Mouse (Mus musculus) megakaryocyte, adult 5-6 weeks (primary cell): ENCODE measurements around the gene Trip6. TPM values are rescaled to one million over a fixed set of nuclear protein-coding genes. Genes with fewer than 3 reads are reported as not detected.
A peak's percentile ranks its signal among the peaks of the same experiment; 100 is the strongest.

Experiments used
- ATAC-seq: 2 replicates; pipeline ENCODE4 v1.8.0; 2016; ENCODE audit warnings: mild to moderate bottlenecking, inconsistent platforms; ENCODE audit not compliant: poor library complexity, severe bottlenecking
- total RNA-seq, 2 experiments: library from RNA; stranded (forward) in 1 of 2; stranded (reverse) in 1 of 2; fragments of 153-499, 151-499 nt in 1 of 2; fragments of 221-1000, 200-1000 nt in 1 of 2; gene quantifications; 2 replicates each; pipeline versions ENCODE4 v1.2.3 to v1.2.4; 2015 to 2017

The Trip6 gene
- total RNA-seq, 2 experiments from 2014 or later, result 2.1 to 4.1 TPM

GRCm38 (mm10) chr5:137277360-137278342 is 36.6 kb downstream of the Trip6 start:
- no peak; the same call in 1 of the 2 replicates for ATAC-seq

DNA sequence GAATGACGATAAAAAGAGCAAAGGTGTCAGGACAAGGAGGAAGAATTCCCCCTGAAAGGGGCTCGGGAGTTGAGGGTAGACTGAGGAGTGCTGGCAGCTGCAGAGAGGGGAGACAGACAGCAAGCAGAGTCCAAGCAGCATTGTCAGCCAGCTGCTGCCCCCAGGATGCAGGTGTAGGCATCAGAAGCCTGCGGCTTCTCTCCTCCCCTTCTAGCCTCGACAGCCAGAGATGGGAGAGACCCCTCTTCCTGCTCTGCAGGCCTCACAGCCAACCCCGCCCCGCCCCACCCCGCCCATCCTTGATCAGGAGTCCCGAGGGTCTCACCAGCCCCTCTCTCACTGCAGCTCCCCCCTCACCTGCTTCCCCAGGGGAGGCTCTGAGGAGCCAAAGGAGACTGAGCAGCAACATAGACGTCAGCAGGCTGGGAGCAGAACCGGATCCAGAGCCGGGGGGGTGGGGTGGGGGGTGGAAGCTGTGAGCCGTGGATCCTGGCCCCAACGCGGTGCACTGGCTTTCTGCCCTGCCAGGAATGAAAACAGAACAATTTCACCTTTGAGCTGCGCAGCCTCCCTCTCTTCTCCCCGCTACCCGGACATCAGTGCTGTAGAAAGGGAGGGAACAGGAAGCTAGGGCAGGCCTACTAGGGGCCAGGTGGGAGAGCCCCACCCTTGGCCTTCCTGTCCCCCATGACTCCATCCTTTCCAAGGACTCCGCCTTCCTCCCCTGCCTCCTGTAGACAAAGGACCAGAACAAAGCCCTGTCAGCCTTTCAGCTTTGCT is 45.9 kb downstream of the Trip6 start:
- ATAC-seq, result no peak

DNA sequence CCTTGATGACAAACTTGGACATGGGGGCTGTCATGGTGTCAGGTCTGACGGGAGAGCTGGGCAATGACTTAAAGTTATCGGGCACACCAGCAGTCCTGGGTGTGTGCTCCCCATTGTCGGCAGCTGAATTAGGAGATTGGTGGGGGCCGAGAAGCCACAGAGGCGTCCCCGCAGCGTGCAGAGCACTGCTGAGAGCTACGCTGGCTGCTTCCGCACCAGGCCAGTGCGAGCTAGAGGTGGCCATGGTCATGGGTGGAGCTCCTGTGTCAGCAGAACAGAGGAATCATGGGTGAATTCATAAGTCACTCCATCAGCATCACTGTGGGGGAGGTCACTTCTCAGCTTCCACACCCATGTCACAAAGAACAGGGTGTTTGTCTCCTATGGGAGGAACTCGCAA is 49.4 kb downstream of the Trip6 start:
- ATAC-seq, result peak; percentile 45

DNA sequence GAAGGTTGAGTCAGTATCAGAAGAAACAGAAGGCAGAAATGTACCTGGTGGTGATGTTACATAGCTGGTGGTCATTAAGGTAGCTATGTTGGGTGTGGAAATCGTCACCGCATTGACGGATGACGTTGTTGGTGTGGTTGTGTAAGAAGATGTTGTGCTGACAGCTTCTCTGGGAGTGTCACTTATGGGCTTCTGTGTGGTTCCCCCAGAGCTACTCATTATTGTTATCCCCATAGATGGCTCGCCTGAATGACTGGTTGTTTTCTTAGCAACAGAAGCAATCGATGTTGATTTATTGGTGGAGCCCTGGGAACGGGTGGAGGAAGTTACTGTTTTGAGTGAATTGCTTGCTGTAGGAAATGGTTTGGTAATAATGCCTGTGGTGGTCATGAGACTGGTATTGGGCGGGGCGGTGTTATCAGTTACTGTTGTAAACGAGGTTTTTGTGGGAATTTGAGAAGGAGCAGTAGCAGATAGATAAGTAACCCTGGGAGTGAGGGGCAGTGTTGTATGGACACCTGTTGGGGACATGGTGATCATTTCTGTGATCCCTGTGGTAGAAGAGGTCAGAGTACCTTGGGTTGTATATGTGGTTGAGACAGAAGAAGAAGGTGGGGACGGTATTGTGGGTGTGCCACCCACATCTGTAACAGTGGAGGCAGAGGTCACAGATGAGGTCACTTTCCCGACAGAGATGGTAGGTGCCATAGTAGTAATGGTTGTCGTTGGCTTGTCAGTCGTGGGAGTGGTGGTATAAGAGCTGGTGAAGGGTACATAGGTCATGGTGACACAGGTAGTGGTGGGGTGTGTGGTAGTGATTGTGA is 50.1 kb downstream of the Trip6 start:
- ATAC-seq, result peak; percentile 76

Other genes with a start within 250 kb of the Trip6 start
- gene Serpine1, start 242.1 kb downstream of the Trip6 start, total RNA-seq (2015), result not detected in 2 replicates
- not detected in 2 replicates for gene Serpine1, start 242.1 kb downstream of the Trip6 start, total RNA-seq (2017)
- 12.4 and 13.5 TPM in 2 replicates for gene Trim56, start 198.2 kb downstream of the Trip6 start, total RNA-seq (2015)
- 28.7 and 32.4 TPM in 2 replicates for gene Trim56, start 198.2 kb downstream of the Trip6 start, total RNA-seq (2017)
- not detected in 2 replicates for gene Muc3, start 165.1 kb downstream of the Trip6 start, total RNA-seq (2015)
- gene Muc3, start 165.1 kb downstream of the Trip6 start, total RNA-seq (2017), result not detected in 2 replicates
- gene Muc3a, start 102.0 kb downstream of the Trip6 start, total RNA-seq (2015), result 0.87 and 1.4 TPM in 2 replicates
- gene Muc3a, start 102.0 kb downstream of the Trip6 start, total RNA-seq (2017), result 0.08 and 0.29 TPM in 2 replicates
- gene Ache, start 26.9 kb downstream of the Trip6 start, total RNA-seq (2015), result 0.09 and 0.50 TPM in 2 replicates
- 0.07 and 0.08 TPM in 2 replicates for gene Ache, start 26.9 kb downstream of the Trip6 start, total RNA-seq (2017)
- gene Ufsp1, start 19.8 kb downstream of the Trip6 start, total RNA-seq (2015), result 0.18 and 1.4 TPM in 2 replicates
- 0.24 and 0.59 TPM in 2 replicates for gene Ufsp1, start 19.8 kb downstream of the Trip6 start, total RNA-seq (2017)
- gene Srrt, start 6.7 kb downstream of the Trip6 start, total RNA-seq (2015), result 71.9 and 97.1 TPM in 2 replicates
- gene Srrt, start 6.7 kb downstream of the Trip6 start, total RNA-seq (2017), result 158 and 222 TPM in 2 replicates
- 12.8 and 13.4 TPM in 2 replicates for gene Slc12a9, start 19.2 kb upstream of the Trip6 start, total RNA-seq (2015)
- 20.9 and 21.6 TPM in 2 replicates for gene Slc12a9, start 19.2 kb upstream of the Trip6 start, total RNA-seq (2017)
- gene Ephb4, start 35.7 kb upstream of the Trip6 start, total RNA-seq (2015), result 0.16 TPM in 1 of 2 replicates, not detected in the other
- not detected in 2 replicates for gene Ephb4, start 35.7 kb upstream of the Trip6 start, total RNA-seq (2017)
- gene Zan, start 162.7 kb upstream of the Trip6 start, total RNA-seq (2015), result 0.04 TPM in 1 of 2 replicates, not detected in the other
- not detected in 2 replicates for gene Zan, start 162.7 kb upstream of the Trip6 start, total RNA-seq (2017)
- 20.4 and 27.5 TPM in 2 replicates for gene Pop7, start 188.1 kb upstream of the Trip6 start, total RNA-seq (2015)
- 11.9 and 14.9 TPM in 2 replicates for gene Pop7, start 188.1 kb upstream of the Trip6 start, total RNA-seq (2017)
- 8.3 and 8.5 TPM in 2 replicates for gene Gigyf1, start 204.1 kb upstream of the Trip6 start, total RNA-seq (2015)
- gene Gigyf1, start 204.1 kb upstream of the Trip6 start, total RNA-seq (2017), result 5.6 and 5.9 TPM in 2 replicates
- gene Epo, start 218.8 kb upstream of the Trip6 start, total RNA-seq (2015), result not detected in 2 replicates
- not detected in 2 replicates for gene Epo, start 218.8 kb upstream of the Trip6 start, total RNA-seq (2017)
- 393 and 449 TPM in 2 replicates for gene Gnb2, start 219.1 kb upstream of the Trip6 start, total RNA-seq (2015)
- 377 and 389 TPM in 2 replicates for gene Gnb2, start 219.1 kb upstream of the Trip6 start, total RNA-seq (2017)
- gene Actl6b, start 239.1 kb upstream of the Trip6 start, total RNA-seq (2015), result not detected in 2 replicates
- gene Actl6b, start 239.1 kb upstream of the Trip6 start, total RNA-seq (2017), result not detected in 2 replicates